Mouse (Mus musculus): Measurements from ENCODE around the gene 9930022D16Rik. TPM values are rescaled to one million over a fixed set of nuclear protein-coding genes. Genes with fewer than 3 reads are reported as not detected.

Gene 9930022D16Rik
- polyA plus RNA-seq, 1 experiment from 2014 or later = not detected

GRCm38 (mm10) chr11:109380662-109381061, 33.1 kb upstream of the 9930022D16Rik start:
- Histone ChIP-seq H3K9me3 (no peaks in the 10 kb centered on the region), H3K27me3 (no peaks in the 10 kb centered on the region), H3K4me2 (no peak overlapping the region), H3K36me3 (no peaks in the 10 kb centered on the region), H3K4me3 (replicated peaks) (no peak overlapping the region), H3K4me1 (replicated peaks) (peaks cover 20% of the 10 kb centered on the region), H3K9ac (replicated peaks) (no peak overlapping the region), H3K27ac (no peak overlapping the region)
- WGBS = 88% methylated on average over 5 of the region's 5 CpGs
- no peak for ATAC-seq (ENCODE audit: insufficient number of reproducible peaks, insufficient read depth, low FRiP score, low TSS enrichment, low read depth)

DNA sequence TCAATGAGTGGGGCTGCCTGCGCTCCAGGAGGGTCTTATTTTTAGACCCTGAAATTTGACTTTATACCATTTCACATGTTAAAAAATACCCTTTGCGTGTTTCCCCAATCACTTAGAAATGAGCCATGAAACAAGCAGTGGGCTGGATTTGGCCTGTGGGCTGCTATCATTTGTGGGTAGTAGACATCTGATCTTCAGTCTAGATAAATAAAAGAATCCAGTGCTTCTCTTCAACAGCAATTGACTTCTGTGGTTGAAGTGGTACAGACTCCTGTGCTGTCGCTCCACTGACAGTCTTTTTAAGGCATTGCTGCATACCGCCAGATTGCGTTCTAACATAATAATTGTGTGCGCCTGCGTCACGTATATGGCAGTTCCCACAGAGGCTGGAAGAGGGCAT, 28.4 kb upstream of the 9930022D16Rik start:
- Histone ChIP-seq H3K4me1 (replicated peaks) (no peaks in the 10 kb centered on the region), H3K4me2 (no peak overlapping the region), H3K9me3 (no peaks in the 10 kb centered on the region), H3K4me3 (replicated peaks) (no peak overlapping the region), H3K36me3 (no peaks in the 10 kb centered on the region), H3K27me3 (no peaks in the 10 kb centered on the region), H3K27ac (no peak overlapping the region; the same call in 1 of the 2 replicates), H3K9ac (replicated peaks) (no peak overlapping the region)
- 93% methylated on average over 8 of the region's 8 CpGs for WGBS
- no peak for ATAC-seq (ENCODE audit: insufficient number of reproducible peaks, insufficient read depth, low FRiP score, low TSS enrichment, low read depth)

DNA sequence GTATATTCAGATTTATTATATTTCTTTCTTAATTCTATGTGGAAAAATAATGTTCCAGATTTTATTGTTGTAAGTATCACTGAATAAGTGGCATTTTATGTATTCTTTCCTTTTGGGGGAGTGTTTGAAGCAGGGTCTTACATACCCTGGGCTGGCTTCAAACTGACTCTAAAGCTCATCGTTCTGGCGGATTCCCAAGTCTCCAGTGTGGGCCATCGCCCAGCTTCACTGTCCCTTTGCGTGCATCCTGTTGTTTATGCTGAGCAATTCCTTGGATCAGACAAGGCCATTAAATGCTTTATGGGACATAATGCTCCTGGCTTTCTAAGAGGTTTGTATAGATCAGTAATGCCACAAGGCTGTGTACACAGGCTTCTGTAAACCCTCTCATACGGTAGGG, 24.7 kb upstream of the 9930022D16Rik start:
- no peak overlapping the region for H3K9ac ChIP-seq (replicated peaks)
- no peak overlapping the region for H3K4me3 ChIP-seq (replicated peaks)
- no peak overlapping the region for H3K4me2 ChIP-seq
- WGBS = 88% methylated on average over 5 of the region's 5 CpGs
- H3K36me3 ChIP-seq = peaks cover 21% of the 10 kb centered on the region
- H3K27ac ChIP-seq = no peak overlapping the region
- H3K9me3 ChIP-seq = no peaks in the 10 kb centered on the region
- H3K27me3 ChIP-seq = no peaks in the 10 kb centered on the region
- no peaks in the 10 kb centered on the region for H3K4me1 ChIP-seq (replicated peaks)
- no peak for ATAC-seq (ENCODE audit: insufficient number of reproducible peaks, insufficient read depth, low FRiP score, low TSS enrichment, low read depth)

- Histone ChIP-seq H3K4me2 (no peak overlapping the region), H3K4me1 (replicated peaks) (no peaks in the 10 kb centered on the region), H3K27me3 (no peaks in the 10 kb centered on the region), H3K36me3 (peaks cover 41% of the 10 kb centered on the region), H3K9me3 (no peaks in the 10 kb centered on the region), H3K9ac (replicated peaks) (no peak overlapping the region), H3K4me3 (replicated peaks) (no peak overlapping the region), H3K27ac (no peak overlapping the region)
- ATAC-seq (ENCODE audit: insufficient number of reproducible peaks, insufficient read depth, low FRiP score, low TSS enrichment, low read depth) = no peak
- WGBS = 88% methylated on average over 7 of the region's 7 CpGs
Observed at GRCm38 (mm10) chr11:109391200-109391599, 22.5 kb upstream of the 9930022D16Rik start.

DNA sequence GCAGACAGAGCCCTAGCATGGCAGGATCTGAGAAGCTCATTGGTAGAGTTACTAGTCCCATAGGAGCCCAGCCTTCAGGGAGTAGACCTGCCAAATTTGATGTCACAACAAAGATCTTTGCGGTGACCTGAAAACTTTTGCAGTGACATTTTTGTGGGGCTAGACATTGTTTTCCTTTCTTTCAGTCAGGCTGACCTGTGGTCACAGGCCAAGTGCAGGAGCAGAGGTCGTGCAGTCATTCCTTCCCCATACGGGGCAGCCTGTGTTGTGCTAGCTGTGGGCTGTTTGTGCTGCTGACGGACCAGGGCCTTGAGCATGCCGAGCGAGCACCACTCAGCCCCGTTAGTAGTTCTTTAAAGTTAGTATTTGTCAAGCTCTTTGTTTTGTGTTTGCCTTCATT, 22.0 kb upstream of the 9930022D16Rik start:
- H3K4me2 ChIP-seq = no peak overlapping the region
- H3K27me3 ChIP-seq = no peaks in the 10 kb centered on the region
- no peak overlapping the region for H3K9ac ChIP-seq (replicated peaks)
- H3K9me3 ChIP-seq = no peaks in the 10 kb centered on the region
- H3K27ac ChIP-seq = no peak overlapping the region
- H3K36me3 ChIP-seq = peaks cover 46% of the 10 kb centered on the region
- H3K4me3 ChIP-seq (replicated peaks) = no peak overlapping the region
- WGBS = 80% methylated on average over 7 of the region's 7 CpGs
- no peak for ATAC-seq (ENCODE audit: insufficient number of reproducible peaks, insufficient read depth, low FRiP score, low TSS enrichment, low read depth)
- H3K4me1 ChIP-seq (replicated peaks) = no peaks in the 10 kb centered on the region

DNA sequence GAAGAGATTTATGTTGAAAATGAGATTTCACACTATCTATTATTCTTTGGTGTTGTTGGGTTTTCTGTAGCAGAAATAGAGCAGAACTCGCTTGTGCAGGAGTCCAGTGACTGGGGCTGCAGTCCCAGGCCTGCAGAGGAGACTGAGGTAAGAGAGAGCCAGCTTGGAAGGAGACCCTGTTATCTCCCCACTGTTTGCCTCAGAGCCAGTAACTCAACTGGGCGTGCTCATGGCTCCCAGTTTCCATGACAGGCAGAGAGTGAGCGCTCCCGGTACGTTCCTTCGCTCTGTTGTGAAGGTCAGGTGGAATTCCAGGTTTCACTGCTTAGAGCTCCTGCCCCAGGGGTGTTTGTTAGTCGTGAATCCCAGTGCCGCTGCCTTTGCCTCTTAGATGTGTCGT, 21.1 kb upstream of the 9930022D16Rik start:
- H3K4me2 ChIP-seq = no peak overlapping the region
- no peaks in the 10 kb centered on the region for H3K9me3 ChIP-seq
- H3K4me3 ChIP-seq (replicated peaks) = no peak overlapping the region
- WGBS = 88% methylated on average over 9 of the region's 9 CpGs
- H3K9ac ChIP-seq (replicated peaks) = no peak overlapping the region
- no peak for ATAC-seq (ENCODE audit: insufficient number of reproducible peaks, insufficient read depth, low FRiP score, low TSS enrichment, low read depth)
- peaks cover 55% of the 10 kb centered on the region for H3K36me3 ChIP-seq
- no peak overlapping the region for H3K27ac ChIP-seq
- H3K27me3 ChIP-seq = no peaks in the 10 kb centered on the region
- no peaks in the 10 kb centered on the region for H3K4me1 ChIP-seq (replicated peaks)

GRCm38 (mm10) chr11:109394758-109395157, 19.0 kb upstream of the 9930022D16Rik start:
- Histone ChIP-seq H3K4me2 (no peak overlapping the region), H3K36me3 (peaks cover 73% of the 10 kb centered on the region), H3K4me1 (replicated peaks) (no peaks in the 10 kb centered on the region), H3K9ac (replicated peaks) (no peak overlapping the region), H3K27me3 (no peaks in the 10 kb centered on the region), H3K27ac (no peak overlapping the region), H3K4me3 (replicated peaks) (no peak overlapping the region), H3K9me3 (no peaks in the 10 kb centered on the region)
- no peak for ATAC-seq (ENCODE audit: insufficient number of reproducible peaks, insufficient read depth, low FRiP score, low TSS enrichment, low read depth)
- WGBS = 83% methylated on average over 9 of the region's 9 CpGs

DNA sequence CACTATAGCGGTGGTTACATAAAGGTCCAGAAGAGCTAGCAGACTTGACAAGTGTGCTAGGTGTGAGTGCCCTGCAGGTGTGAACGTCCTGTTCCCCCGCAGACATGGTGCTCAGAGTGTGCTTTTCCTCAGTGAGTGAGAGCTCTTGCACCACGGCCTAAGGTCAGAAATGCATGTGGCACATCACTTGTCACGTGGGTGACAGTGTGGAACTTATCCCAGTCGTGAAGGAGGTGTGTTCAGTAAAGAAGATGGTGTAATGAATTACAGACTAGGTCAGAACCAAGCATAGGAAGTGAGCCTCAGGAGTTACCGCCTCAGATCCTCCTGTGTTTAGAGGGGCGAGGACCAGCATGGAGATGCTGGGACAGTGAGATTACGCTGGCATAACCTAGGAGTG, 18.4 kb upstream of the 9930022D16Rik start:
- Histone ChIP-seq H3K27me3 (no peaks in the 10 kb centered on the region), H3K27ac (no peak overlapping the region), H3K4me2 (no peak overlapping the region), H3K4me1 (replicated peaks) (no peaks in the 10 kb centered on the region), H3K9me3 (no peaks in the 10 kb centered on the region), H3K36me3 (peaks cover 76% of the 10 kb centered on the region), H3K9ac (replicated peaks) (no peak overlapping the region), H3K4me3 (replicated peaks) (no peak overlapping the region)
- WGBS = 89% methylated on average over 9 of the region's 9 CpGs
- ATAC-seq (ENCODE audit: insufficient number of reproducible peaks, insufficient read depth, low FRiP score, low TSS enrichment, low read depth) = no peak

DNA sequence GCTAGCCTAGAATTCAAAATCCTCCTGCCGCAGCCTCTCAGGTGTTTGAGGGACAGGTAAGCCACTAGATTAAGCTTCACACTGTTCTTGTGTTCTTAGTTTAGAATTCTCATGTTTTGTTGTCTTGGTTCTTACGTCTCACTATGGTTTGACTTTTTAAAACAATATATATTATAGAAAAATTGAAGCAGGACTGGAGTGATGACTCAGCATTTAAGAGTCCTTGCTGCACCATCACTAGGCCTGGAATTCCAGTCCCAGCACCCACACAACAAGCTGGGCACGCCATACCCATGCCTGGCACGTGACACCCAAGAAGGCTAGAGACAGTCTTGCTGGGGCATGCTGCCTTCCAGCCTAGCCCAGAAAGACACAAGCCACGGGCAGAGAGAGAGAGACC, 7.3 kb upstream of the 9930022D16Rik start:
- Histone ChIP-seq H3K4me3 (replicated peaks) (no peak overlapping the region), H3K27me3 (no peaks in the 10 kb centered on the region), H3K27ac (no peak overlapping the region), H3K4me2 (no peak overlapping the region), H3K36me3 (peaks cover 2% of the 10 kb centered on the region; the same call in 1 of the 2 replicates), H3K9me3 (no peaks in the 10 kb centered on the region), H3K4me1 (replicated peaks) (no peaks in the 10 kb centered on the region), H3K9ac (replicated peaks) (no peak overlapping the region)
- WGBS = 89% methylated on average over 5 of the region's 5 CpGs
- no peak for ATAC-seq (ENCODE audit: insufficient number of reproducible peaks, insufficient read depth, low FRiP score, low TSS enrichment, low read depth)

DNA sequence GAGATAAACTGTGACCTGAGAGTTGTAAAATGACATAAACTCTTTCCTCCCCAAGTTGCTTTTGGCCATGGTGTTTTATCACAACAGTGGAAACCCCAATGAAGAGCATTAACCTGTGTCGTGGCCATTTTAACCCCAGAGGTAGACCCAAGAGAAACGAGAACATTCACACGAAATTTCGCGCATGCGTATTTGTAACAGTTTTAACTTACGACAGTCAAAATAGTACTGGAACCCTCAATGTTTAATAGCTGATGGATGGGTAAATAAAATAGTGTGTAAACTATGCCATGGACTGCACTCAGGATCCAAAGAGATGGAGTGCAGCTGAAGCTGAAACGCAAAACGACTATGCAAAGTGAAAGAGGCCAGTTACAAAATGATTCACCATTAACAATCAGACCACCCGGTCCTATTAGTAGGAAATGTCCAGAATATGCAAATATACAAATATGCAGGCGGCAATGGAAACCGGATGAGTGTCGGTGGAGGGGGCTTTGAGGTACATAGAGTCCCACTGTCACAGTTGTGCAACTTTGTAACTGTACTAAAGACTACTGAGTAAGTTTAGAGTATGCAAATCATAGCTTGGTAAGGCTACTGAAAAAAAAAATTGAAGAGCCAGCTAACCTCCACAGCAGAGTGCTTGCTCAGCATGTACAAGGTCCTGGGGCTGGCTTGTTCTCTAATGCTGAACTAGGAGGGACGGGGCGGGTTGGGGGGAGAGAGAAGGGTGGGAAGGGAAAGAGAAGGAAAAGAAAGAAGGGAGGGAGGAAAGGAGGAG, 3.3 kb upstream of the 9930022D16Rik start:
- Histone ChIP-seq H3K4me1 (replicated peaks) (no peaks in the 10 kb centered on the region), H3K9ac (replicated peaks) (no peak overlapping the region), H3K9me3 (0 out of 2 replicates have a peak, but pooled peaks cover 4% of the 10 kb centered on the region), H3K4me3 (replicated peaks) (no peak overlapping the region), H3K27ac (no peak overlapping the region), H3K27me3 (no peaks in the 10 kb centered on the region), H3K4me2 (no peak overlapping the region), H3K36me3 (no peaks in the 10 kb centered on the region)
- no peak for ATAC-seq (ENCODE audit: insufficient number of reproducible peaks, insufficient read depth, low FRiP score, low TSS enrichment, low read depth)
- 90% methylated on average over 15 of the region's 15 CpGs for WGBS

GRCm38 (mm10) chr11:109414802-109415201, 1.1 kb downstream of the 9930022D16Rik start:
- no peak for ATAC-seq (ENCODE audit: insufficient number of reproducible peaks, insufficient read depth, low FRiP score, low TSS enrichment, low read depth)
- peaks cover 2% of the 10 kb centered on the region; the same call in 1 of the 2 replicates for H3K27me3 ChIP-seq
- H3K9ac ChIP-seq (replicated peaks) = 0 out of 2 replicates have a peak overlapping the region, but pooled peaks have one; percentile 8
- 86% methylated on average over 5 of the region's 5 CpGs for WGBS
- H3K27ac ChIP-seq = no peak overlapping the region
- no peak overlapping the region for H3K4me3 ChIP-seq (replicated peaks)
- peaks cover 2% of the 10 kb centered on the region; the same call in 1 of the 2 replicates for H3K4me1 ChIP-seq (replicated peaks)
- H3K36me3 ChIP-seq = no peaks in the 10 kb centered on the region
- H3K9me3 ChIP-seq = 0 out of 2 replicates have a peak, but pooled peaks cover 4% of the 10 kb centered on the region
- no peak overlapping the region for H3K4me2 ChIP-seq
